Mouse (Mus musculus) kidney, adult 2 months (tissue): Measurements from ENCODE around the gene Cltb. TPM values are rescaled to one million over a fixed set of nuclear protein-coding genes. Genes with fewer than 3 reads are reported as not detected.
"Not testable (repeated sequence)": the region's sequence is repeated elsewhere in the genome, so short reads cannot be mapped to it uniquely, and the experiment has no call there.

ENCODE experiments used
- DNase-seq: peaks from one replicate; pipeline ENCODE4 v3.0.0; 2021
- H3K27ac ChIP-seq: fragments of 200-500 bp; 2 replicates; pipeline ENCODE4 v1.5.1; 2012; ENCODE audit warnings: low read depth, low read length, control low read depth, inconsistent platforms; ENCODE audit not compliant: insufficient read depth
- H3K27me3 ChIP-seq: fragments of 200-500 bp; replicated peaks from 2 replicates; pipeline ENCODE4 v1.6.1; 2012; ENCODE audit warnings: mild to moderate bottlenecking, moderate library complexity, low read length, inconsistent platforms; ENCODE audit not compliant: control insufficient read depth, insufficient read depth
- H3K36me3 ChIP-seq: fragments of 200-500 bp; 2 replicates; pipeline ENCODE4 v1.6.1; 2012; ENCODE audit warnings: mild to moderate bottlenecking, moderate library complexity, low read length, inconsistent platforms; ENCODE audit not compliant: control insufficient read depth, insufficient read depth
- H3K4me1 ChIP-seq: fragments of 200-500 bp; 2 replicates; pipeline ENCODE4 v1.6.1; 2011; ENCODE audit warnings: low read length; ENCODE audit not compliant: control insufficient read depth, insufficient read depth
- H3K4me3 ChIP-seq: fragments of 200-500 bp; 2 replicates; pipeline ENCODE4 v1.5.1; 2011; ENCODE audit warnings: mild to moderate bottlenecking, low read depth, low read length, control low read depth; ENCODE audit not compliant: insufficient read depth
- CTCF ChIP-seq: fragments of 200-500 bp; conservative IDR thresholded peaks from 2 replicates; pipeline ENCODE4 v1.5.1; 2011; ENCODE audit warnings: low read depth, mild to moderate bottlenecking, control low read depth, low read length, moderate library complexity, mixed read lengths; ENCODE audit not compliant: insufficient read depth, insufficient read length
- POLR2A ChIP-seq: fragments of 200-500 bp; IDR thresholded peaks from one replicate; pipeline ENCODE4 v1.6.1; 2011; ENCODE audit warnings: low read depth, low read length, control low read depth
- WGBS: fragments of 180-500 bp; shearing (Covaris S2); methylation state at CpG from one replicate; pipeline ENCODE4 v1.1.7; 2018; 5-methylcytosine and 5-hydroxymethylcytosine counted together
- polyA plus RNA-seq: library from polyadenylated mRNA; depleted of rRNA; stranded (reverse); fragments of >200 nt; gene quantifications from 2 replicates; pipeline ENCODE4 v1.2.3, GENCODE M21; 2012

Cltb gene
- polyA plus RNA-seq, 1 experiment: 119 TPM

- peak within 1 kb of the TSS; percentile 85 for H3K27ac ChIP-seq
- H3K36me3 ChIP-seq: no peaks in the 10 kb centered on the region
- peaks cover 3% of the 10 kb centered on the region; the same call in 1 of the 2 replicates for H3K4me1 ChIP-seq
- no peaks in the 10 kb centered on the region for H3K27me3 ChIP-seq
- H3K4me3 ChIP-seq: peak within 1 kb of the TSS; percentile 93
- WGBS: 10% methylated on average over 44 of the region's 44 CpGs
- TF ChIP-seq POLR2A: peak; percentile 65
- TF ChIP-seq CTCF: peak; percentile 89
- peak; percentile 99 for DNase-seq
Observed at GRCm38 (mm10) chr13:54621155-54621932, 10.2 kb upstream of the Cltb start, which contains the start of gene Faf2. Gene Faf2 (plus strand): TSS chr13:54621784.

- TF ChIP-seq POLR2A (no peak), CTCF (no peak)
- 61% methylated on average over 6 of the region's 6 CpGs for WGBS
Observed at GRCm38 (mm10) chr13:54616998-54617397, 5.9 kb upstream of the Cltb start.

GRCm38 (mm10) chr13:54616307-54616706 lies 5.2 kb upstream of the Cltb start:
- Histone ChIP-seq H3K27me3 (no peaks in the 10 kb centered on the region), H3K36me3 (no peaks in the 10 kb centered on the region), H3K4me1 (peaks cover 3% of the 10 kb centered on the region; the same call in 1 of the 2 replicates), H3K27ac (no peak overlapping the region), H3K4me3 (no peak overlapping the region)
- DNase-seq: no peak
- TF ChIP-seq CTCF (no peak), POLR2A (no peak)
- WGBS: 78% methylated on average over 8 of the region's 8 CpGs

More at GRCm38 (mm10) chr13:54616998-54617397, 5.9 kb upstream of the Cltb start:
- H3K4me1 ChIP-seq: no peaks in the 10 kb centered on the region; the same call in 1 of the 2 replicates
- no peak for DNase-seq
- H3K36me3 ChIP-seq: no peaks in the 10 kb centered on the region
- no peak overlapping the region for H3K4me3 ChIP-seq
- H3K27me3 ChIP-seq: no peaks in the 10 kb centered on the region
- no peak overlapping the region for H3K27ac ChIP-seq

- H3K27ac ChIP-seq, H3K36me3 ChIP-seq, H3K4me3 ChIP-seq, H3K27me3 ChIP-seq, H3K4me1 ChIP-seq: not testable (repeated sequence)
- TF ChIP-seq CTCF: 0 out of 2 replicates have a peak, but pooled peaks have one; percentile 5
- peak; percentile 38 for DNase-seq
- 79% methylated on average over 8 of the region's 8 CpGs for WGBS
Observed at GRCm38 (mm10) chr13:54613141-54613540, 2.0 kb upstream of the Cltb start.

- peak; percentile 35 for DNase-seq
- Histone ChIP-seq H3K27ac (peak overlapping the region; percentile 63), H3K4me3 (peak overlapping the region; percentile 73), H3K36me3 (no peaks in the 10 kb centered on the region), H3K4me1 (peaks cover 8% of the 10 kb centered on the region; the same call in 1 of the 2 replicates), H3K27me3 (no peaks in the 10 kb centered on the region)
- TF ChIP-seq CTCF (0 out of 2 replicates have a peak, but pooled peaks have one; percentile 6), POLR2A (no peak)
- 9% methylated on average over 13 of the region's 13 CpGs for WGBS
Observed at GRCm38 (mm10) chr13:54610613-54610971, 552 bp downstream of the Cltb start.

- 47% methylated on average over 1 of the region's 1 CpGs for WGBS
- DNase-seq: no peak
- H3K36me3 ChIP-seq: no peaks in the 10 kb centered on the region
- peaks cover 14% of the 10 kb centered on the region; the same call in 1 of the 2 replicates for H3K4me1 ChIP-seq
- H3K27ac ChIP-seq: no peak overlapping the region
- TF ChIP-seq POLR2A: no peak
- no peak for TF ChIP-seq CTCF
- H3K4me3 ChIP-seq: no peak overlapping the region
- no peaks in the 10 kb centered on the region for H3K27me3 ChIP-seq
Observed at GRCm38 (mm10) chr13:54609301-54609700, 1.8 kb downstream of the Cltb start.

GRCm38 (mm10) chr13:54608666-54609065 lies 2.5 kb downstream of the Cltb start:
- no peak for DNase-seq
- TF ChIP-seq CTCF (no peak), POLR2A (no peak)
- H3K4me1 ChIP-seq: peaks cover 14% of the 10 kb centered on the region; the same call in 1 of the 2 replicates
- no peak overlapping the region for H3K27ac ChIP-seq
- H3K4me3 ChIP-seq: no peak overlapping the region
- H3K36me3 ChIP-seq: no peaks in the 10 kb centered on the region
- 48% methylated on average over 8 of the region's 8 CpGs for WGBS
- no peaks in the 10 kb centered on the region for H3K27me3 ChIP-seq
